Mouse (Mus musculus) embryo, embryonic 11 days (tissue): ENCODE measurements around the gene Ctc1.
A peak's percentile ranks its signal among the peaks of the same experiment; 100 is the strongest.

Experiments used
- DNase-seq: peaks from one replicate; pipeline ENCODE4 v3.0.0-alpha.2; 2015

Gene Ctc1

GRCm38 (mm10) chr11:69070590-69071222 is 55.0 kb downstream of the Ctc1 start, which contains the start of gene Tmem107:
Gene Tmem107, plus strand, starts transcription at chr11:69070806.
- DNase-seq = peak; percentile 97

- no peak for DNase-seq
Measured at GRCm38 (mm10) chr11:69071262-69071661, 55.6 kb downstream of the Ctc1 start.

GRCm38 (mm10) chr11:69072234-69072633 is 56.5 kb downstream of the Ctc1 start:
- DNase-seq = no peak

GRCm38 (mm10) chr11:69072666-69073064 is 57.0 kb downstream of the Ctc1 start:
- no peak for DNase-seq

- peak; percentile 95 for DNase-seq
Measured at GRCm38 (mm10) chr11:69073065-69073888, 57.6 kb downstream of the Ctc1 start.

GRCm38 (mm10) chr11:69073951-69074775 is 58.5 kb downstream of the Ctc1 start:
- DNase-seq = no peak

- DNase-seq = no peak
Measured at GRCm38 (mm10) chr11:69074776-69075069, 59.0 kb downstream of the Ctc1 start.

- no peak for DNase-seq
Measured at GRCm38 (mm10) chr11:69075764-69076479, 60.2 kb downstream of the Ctc1 start.

GRCm38 (mm10) chr11:69076572-69076971 is 60.9 kb downstream of the Ctc1 start:
- no peak for DNase-seq

GRCm38 (mm10) chr11:69077316-69077715 is 61.6 kb downstream of the Ctc1 start:
- no peak for DNase-seq

GRCm38 (mm10) chr11:69078041-69078440 is 62.3 kb downstream of the Ctc1 start:
- DNase-seq = no peak

- no peak for DNase-seq
Measured at GRCm38 (mm10) chr11:69078805-69079438, 63.2 kb downstream of the Ctc1 start.

GRCm38 (mm10) chr11:69080102-69080854 is 64.6 kb downstream of the Ctc1 start:
- no peak for DNase-seq

- no peak for DNase-seq
Measured at GRCm38 (mm10) chr11:69080855-69081222, 65.1 kb downstream of the Ctc1 start.

- no peak for DNase-seq
Measured at GRCm38 (mm10) chr11:69081613-69082012, 65.9 kb downstream of the Ctc1 start.

GRCm38 (mm10) chr11:69085608-69086007 is 69.9 kb downstream of the Ctc1 start:
- no peak for DNase-seq
